Mouse (Mus musculus): Measurements from ENCODE around the gene Armh3. TPM values are rescaled to one million over a fixed set of nuclear protein-coding genes. Genes with fewer than 3 reads are reported as not detected.

Armh3 gene
- polyA plus RNA-seq, 1 experiment from 2014 or later, result 20.1 TPM

DNA sequence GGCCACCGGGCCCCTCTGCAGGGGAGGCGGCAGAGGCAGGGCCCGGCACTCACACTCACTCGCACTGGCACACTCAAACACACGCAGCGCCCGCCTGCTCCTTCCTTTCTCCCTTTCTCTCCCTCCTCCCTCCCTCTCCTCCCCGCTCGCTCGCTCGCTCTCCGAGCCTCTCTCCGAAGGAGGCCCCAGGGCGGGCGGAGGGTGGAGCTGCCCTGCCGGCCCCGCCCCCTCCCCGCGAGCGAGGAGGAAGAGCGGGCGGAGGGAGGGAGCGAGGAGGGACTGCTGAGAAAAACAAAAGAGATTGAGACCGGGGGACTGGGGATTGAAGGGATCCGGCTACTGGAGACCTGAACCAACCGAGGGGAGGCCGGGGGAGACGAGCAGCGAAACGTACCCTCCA is 41.2 kb upstream of the Armh3 start:
- Histone ChIP-seq H3K9me3 (replicated peaks) (no peaks in the 10 kb centered on the region), H3K27me3 (ENCODE audit: low read depth, poor library complexity, severe bottlenecking) (no peaks in the 10 kb centered on the region), H3K4me3 (peak overlapping the region; percentile 96), H3K36me3 (peaks cover 35% of the 10 kb centered on the region), H3K27ac (peak overlapping the region; percentile 97), H3K4me1 (peaks cover 73% of the 10 kb centered on the region)
- DNase-seq (ENCODE audit: low spot score), result peak; percentile 93
- WGBS, result 2% methylated on average over 30 of the region's 30 CpGs

DNA sequence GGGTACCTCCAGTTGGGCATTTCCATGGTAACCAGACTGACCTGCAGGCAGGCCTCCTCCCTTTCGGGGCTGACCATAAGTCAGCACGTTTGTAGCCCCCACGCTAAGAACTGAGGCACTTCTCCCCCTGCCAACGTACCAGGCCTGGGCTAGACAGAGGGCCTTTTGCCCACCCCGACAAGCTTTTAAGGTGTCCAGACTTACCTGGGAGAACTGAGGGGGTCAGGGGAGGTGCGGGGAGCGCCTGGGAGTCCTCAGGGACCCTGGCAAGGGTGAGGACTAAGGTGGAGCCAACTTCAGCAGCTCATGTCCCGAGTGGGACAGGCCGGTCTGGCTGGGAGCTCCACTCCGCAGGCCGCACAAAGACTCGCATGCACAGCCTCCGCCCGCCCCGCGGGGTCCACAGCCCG is 40.6 kb upstream of the Armh3 start:
- H3K36me3 ChIP-seq, result peaks cover 41% of the 10 kb centered on the region
- DNase-seq (ENCODE audit: low spot score), result peak; percentile 63
- WGBS, result under 1% methylated on average over 17 of the region's 17 CpGs

DNA sequence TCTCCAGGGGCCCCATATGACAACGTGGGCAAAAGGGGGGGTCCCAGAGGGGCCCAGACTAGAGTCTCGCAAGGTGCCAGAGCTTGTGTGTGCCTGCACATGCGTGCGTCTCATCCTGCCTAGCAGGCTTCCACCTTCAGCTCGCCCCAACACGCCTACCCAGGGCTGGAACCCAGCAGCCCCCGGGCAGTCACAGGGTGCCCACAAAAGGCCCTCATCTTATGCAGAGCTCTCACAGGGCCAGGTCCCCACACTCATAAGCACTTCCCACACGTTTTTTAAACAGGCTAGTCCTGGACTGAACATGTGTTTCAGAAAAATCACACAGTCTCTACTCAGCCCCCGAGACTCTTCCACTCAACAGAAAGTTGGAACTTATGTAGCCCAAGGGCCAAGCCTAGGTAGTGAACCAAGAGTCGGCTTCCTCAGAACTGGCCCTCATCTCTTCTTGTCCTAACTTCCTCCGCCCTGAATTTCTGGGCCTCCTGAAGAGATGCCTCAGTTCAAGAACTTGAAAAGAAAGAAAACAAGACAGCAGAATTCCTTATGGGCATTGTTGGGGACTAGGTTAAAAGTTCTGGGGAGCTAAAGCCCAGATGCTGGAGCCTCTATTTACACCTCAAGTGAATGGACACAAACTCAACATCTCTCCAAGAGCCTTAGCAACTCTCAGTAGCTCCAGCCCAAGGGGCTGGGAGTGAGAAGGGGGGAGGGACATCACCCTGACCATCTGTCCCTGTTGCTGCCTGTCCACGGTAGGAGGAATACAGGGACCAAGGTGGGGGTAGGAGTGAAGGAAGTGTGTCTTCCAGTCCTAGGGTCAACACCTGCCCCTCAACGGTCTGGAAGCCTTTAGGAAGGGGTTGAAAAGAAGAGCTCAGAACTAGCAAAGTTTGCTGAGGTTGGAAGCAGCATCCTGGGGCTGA is 39.9 kb upstream of the Armh3 start:
- WGBS, result 43% methylated on average over 13 of the region's 13 CpGs
- Histone ChIP-seq H3K27me3 (ENCODE audit: low read depth, poor library complexity, severe bottlenecking) (no peaks in the 10 kb centered on the region), H3K4me3 (peak overlapping the region; percentile 96), H3K9me3 (replicated peaks) (no peaks in the 10 kb centered on the region), H3K4me1 (peaks cover 62% of the 10 kb centered on the region), H3K27ac (peak overlapping the region; percentile 97), H3K36me3 (peaks cover 48% of the 10 kb centered on the region)
- no peak for DNase-seq (ENCODE audit: low spot score)

More for the DNA sequence above, 40.6 kb upstream of the Armh3 start:
- H3K4me3 ChIP-seq, result peak overlapping the region; percentile 96
- H3K27me3 ChIP-seq (ENCODE audit: low read depth, poor library complexity, severe bottlenecking), result no peaks in the 10 kb centered on the region
- no peaks in the 10 kb centered on the region for H3K9me3 ChIP-seq (replicated peaks)
- H3K4me1 ChIP-seq, result peaks cover 68% of the 10 kb centered on the region
- H3K27ac ChIP-seq, result peak overlapping the region; percentile 97

DNA sequence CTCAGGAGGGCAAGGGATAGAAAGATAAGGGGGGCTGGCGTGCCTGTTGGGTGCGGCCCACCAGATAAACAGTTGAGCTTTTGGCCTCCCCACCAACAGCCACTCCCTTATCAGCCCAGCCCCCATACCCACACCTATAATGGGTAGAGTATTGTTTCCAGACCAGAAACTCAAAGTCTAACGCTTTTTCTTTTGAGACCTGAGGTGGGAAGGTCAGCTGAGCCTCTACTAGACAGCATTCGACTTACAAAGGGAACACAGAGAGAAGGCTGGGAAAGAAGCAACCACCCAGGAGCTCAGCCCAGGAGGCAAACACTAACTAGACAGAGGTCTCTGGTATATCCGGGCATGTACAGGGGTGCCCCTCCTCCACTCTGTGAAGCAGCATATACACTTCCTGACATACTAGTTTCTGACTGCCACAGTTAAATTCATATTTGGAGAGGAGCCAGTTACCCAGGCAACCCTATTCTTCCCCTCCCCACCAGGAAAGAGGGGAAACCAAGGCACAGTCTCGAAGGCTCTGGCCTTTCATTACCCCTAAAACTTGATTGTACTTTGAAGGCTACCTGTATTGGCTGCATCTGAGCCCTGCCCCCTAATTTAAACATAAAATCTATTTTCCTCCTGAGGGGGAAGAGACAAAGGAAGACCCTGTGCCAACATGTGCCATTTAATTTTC is 39.1 kb upstream of the Armh3 start:
- WGBS, result 54% methylated on average over 6 of the region's 6 CpGs

DNA sequence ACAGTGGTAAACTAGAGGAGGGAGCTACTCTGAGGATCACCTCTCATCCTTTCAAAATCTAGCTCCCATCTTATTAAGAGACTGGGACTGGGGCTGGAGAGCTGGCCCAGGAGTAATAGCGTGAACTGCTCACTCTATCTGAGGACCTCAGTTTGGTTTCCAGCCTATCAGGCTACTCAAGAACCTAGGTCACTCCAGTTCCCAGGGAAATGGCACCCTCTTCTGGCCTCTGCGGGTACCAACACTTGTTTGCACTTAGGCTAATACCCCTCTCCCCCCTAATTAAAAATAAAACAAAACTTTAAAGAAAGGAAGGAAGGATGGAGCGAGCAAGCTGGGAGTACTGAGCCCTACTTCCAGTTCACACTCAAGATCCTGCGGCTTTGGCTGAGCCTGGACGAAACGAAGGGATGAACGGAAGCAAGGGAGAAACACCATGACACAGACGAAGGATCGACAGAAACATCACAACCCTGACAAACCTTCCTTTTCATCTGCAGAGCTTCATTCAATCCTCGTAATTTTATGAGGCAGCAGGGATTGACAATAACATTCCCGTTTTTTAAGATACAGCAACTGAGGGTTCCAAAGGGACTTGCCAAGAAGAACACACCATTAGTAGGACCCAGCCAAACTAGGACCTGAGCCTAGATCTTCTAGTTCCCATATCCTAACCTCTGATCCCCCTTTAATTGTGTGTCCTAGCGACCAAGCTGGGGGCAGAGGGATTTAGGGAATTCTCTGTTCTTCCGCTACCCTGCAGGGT is 38.4 kb upstream of the Armh3 start:
- whole genome bisulfite sequencing, result 81% methylated on average over 13 of the region's 13 CpGs
- Histone ChIP-seq H3K9me3 (replicated peaks) (no peaks in the 10 kb centered on the region), H3K27ac (peak overlapping the region; percentile 97; the same call in 1 of the 2 replicates), H3K4me3 (peak overlapping the region; percentile 96), H3K4me1 (peaks cover 46% of the 10 kb centered on the region), H3K27me3 (ENCODE audit: low read depth, poor library complexity, severe bottlenecking) (no peaks in the 10 kb centered on the region), H3K36me3 (peaks cover 63% of the 10 kb centered on the region)
- no peak for DNase-seq (ENCODE audit: low spot score)

More for the DNA sequence above, 39.1 kb upstream of the Armh3 start:
- H3K4me3 ChIP-seq, result peak overlapping the region; percentile 96
- peaks cover 54% of the 10 kb centered on the region for H3K4me1 ChIP-seq
- no peaks in the 10 kb centered on the region for H3K9me3 ChIP-seq (replicated peaks)
- H3K27ac ChIP-seq, result peak overlapping the region; percentile 97
- DNase-seq (ENCODE audit: low spot score), result no peak
- H3K27me3 ChIP-seq (ENCODE audit: low read depth, poor library complexity, severe bottlenecking), result no peaks in the 10 kb centered on the region
- peaks cover 56% of the 10 kb centered on the region for H3K36me3 ChIP-seq

DNA sequence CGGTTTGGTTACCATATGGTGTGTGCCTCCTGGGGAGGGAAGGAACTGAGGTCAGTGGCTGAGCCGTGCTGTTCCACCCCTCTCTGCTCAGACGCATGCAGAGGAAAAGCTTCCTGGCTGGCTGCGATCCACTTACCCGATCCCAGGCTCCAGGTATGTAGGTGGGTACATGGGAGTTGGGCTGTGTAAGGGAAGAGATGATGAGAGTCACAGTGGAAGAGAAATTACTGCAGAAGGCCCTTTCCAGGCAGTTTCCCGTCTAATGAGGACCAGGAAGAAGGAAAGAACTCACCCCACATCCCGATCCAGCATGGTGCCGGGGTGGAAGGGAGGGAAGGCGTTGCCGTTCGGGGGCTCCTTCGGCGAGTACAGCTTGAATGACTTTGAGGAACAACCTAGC is 37.7 kb upstream of the Armh3 start:
- Histone ChIP-seq H3K9me3 (replicated peaks) (no peaks in the 10 kb centered on the region), H3K27me3 (ENCODE audit: low read depth, poor library complexity, severe bottlenecking) (no peaks in the 10 kb centered on the region), H3K4me3 (0 out of 2 replicates have a peak overlapping the region, but pooled peaks have one; percentile 96), H3K27ac (no peak overlapping the region), H3K4me1 (peaks cover 39% of the 10 kb centered on the region), H3K36me3 (peaks cover 69% of the 10 kb centered on the region)
- 94% methylated on average over 13 of the region's 13 CpGs for WGBS
- DNase-seq (ENCODE audit: low spot score), result no peak

DNA sequence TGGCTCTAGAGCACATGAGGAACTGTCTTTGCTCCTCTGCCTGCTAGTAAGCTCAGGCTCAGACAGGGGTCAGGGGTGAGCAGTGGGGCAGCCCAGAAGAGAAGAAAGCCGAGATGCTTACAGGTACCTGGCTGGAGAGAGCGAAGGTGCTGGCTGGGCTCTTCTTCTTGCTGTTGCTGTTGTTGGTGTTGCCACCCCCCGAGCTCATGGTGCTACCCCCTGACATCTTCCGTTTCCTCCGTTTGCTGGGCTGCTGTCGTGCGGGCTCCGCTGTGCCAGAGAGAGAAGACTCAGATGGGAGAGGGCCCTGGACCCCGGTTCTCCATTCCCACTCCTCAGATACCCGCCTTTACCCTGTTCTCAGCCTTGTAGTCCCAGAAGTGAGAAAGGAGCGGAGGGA is 35.6 kb upstream of the Armh3 start:
- Histone ChIP-seq H3K4me3 (no peak overlapping the region), H3K27ac (no peak overlapping the region), H3K9me3 (replicated peaks) (no peaks in the 10 kb centered on the region; the same call in 1 of the 2 replicates), H3K36me3 (peaks cover 89% of the 10 kb centered on the region), H3K4me1 (peaks cover 24% of the 10 kb centered on the region), H3K27me3 (ENCODE audit: low read depth, poor library complexity, severe bottlenecking) (no peaks in the 10 kb centered on the region)
- 96% methylated on average over 11 of the region's 11 CpGs for WGBS
- no peak for DNase-seq (ENCODE audit: low spot score)

DNA sequence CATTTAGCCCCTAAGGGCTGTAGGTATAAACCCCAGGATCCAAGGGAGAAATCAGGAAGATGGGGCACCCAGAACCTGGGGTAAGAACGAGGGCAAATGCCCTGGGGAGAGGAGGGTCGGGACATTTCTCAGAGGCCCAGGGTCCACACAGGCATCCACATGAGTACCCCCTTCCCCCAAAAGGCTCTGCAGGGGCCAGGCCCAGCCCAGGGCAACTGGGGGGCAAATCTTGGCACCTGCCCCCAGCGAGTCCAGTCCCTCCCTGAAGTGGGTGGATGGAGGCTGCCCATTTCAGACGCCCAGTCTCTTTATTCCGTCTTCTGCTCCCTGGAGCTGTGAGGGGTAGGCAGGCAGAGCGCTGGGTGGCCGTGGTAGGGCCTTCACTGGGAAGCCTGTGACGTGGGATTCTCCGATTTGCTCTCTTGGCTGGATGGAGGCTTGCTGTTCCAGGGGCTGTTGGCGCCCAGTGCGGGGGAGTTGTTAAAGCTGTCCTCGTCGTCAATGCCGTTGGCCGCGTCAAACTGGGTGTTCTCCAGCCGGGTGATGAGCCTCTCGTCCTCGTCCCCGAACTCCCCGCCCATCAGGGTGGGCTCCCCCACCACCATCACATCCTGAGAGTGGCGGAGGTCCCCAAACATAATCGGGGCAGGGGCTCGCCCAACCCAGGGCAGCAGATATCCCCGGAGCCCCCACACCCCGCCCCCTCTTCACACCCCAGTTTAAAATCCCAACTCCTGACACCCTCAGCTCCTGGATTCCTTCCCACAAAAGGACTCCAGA is 34.6 kb upstream of the Armh3 start:
- Histone ChIP-seq H3K9me3 (replicated peaks) (no peaks in the 10 kb centered on the region; the same call in 1 of the 2 replicates), H3K36me3 (peaks cover 89% of the 10 kb centered on the region), H3K4me1 (peaks cover 18% of the 10 kb centered on the region), H3K27ac (no peak overlapping the region), H3K4me3 (no peak overlapping the region), H3K27me3 (ENCODE audit: low read depth, poor library complexity, severe bottlenecking) (no peaks in the 10 kb centered on the region)
- no peak for DNase-seq (ENCODE audit: low spot score)
- WGBS, result 91% methylated on average over 26 of the region's 26 CpGs

DNA sequence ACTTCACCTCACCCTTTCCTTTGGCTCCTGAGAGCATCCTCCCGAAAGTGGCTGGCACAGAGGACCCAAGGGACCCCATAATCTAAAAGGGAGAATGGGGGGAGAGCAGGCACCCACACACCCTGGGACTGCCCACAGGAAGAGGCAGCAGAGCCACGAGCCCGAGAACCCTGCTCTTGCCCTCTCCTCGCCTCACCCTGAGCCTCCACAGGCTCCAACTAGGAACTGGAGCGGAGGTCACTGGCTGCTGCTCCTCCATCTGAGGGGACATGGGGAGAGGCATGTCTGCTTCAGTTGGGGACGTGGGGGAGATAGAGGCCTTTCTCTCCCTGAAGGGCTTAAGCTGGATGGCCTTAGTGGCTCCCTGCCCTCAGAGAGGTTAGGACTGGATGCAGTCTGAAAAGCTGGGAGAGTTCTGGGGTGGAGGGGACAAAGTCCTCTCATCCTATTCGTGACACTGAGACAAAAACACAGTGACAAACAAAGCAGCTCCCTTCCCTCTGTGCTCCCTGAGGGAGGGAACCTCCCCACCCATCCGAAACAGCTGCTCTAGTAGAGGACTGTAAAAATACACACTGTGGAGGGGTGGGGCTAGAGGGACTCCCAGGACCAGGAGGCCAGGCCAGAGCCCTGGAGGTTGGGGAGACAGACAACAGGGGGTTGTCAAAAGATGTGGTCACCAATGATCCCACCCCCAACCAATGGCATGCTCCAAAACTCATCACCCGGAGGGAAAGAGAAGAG is 33.6 kb upstream of the Armh3 start:
- Histone ChIP-seq H3K4me1 (peaks cover 12% of the 10 kb centered on the region), H3K36me3 (peaks cover 79% of the 10 kb centered on the region), H3K27me3 (ENCODE audit: low read depth, poor library complexity, severe bottlenecking) (no peaks in the 10 kb centered on the region), H3K9me3 (replicated peaks) (no peaks in the 10 kb centered on the region; the same call in 1 of the 2 replicates), H3K4me3 (no peak overlapping the region), H3K27ac (no peak overlapping the region)
- WGBS, result 90% methylated on average over 9 of the region's 9 CpGs
- no peak for DNase-seq (ENCODE audit: low spot score)

DNA sequence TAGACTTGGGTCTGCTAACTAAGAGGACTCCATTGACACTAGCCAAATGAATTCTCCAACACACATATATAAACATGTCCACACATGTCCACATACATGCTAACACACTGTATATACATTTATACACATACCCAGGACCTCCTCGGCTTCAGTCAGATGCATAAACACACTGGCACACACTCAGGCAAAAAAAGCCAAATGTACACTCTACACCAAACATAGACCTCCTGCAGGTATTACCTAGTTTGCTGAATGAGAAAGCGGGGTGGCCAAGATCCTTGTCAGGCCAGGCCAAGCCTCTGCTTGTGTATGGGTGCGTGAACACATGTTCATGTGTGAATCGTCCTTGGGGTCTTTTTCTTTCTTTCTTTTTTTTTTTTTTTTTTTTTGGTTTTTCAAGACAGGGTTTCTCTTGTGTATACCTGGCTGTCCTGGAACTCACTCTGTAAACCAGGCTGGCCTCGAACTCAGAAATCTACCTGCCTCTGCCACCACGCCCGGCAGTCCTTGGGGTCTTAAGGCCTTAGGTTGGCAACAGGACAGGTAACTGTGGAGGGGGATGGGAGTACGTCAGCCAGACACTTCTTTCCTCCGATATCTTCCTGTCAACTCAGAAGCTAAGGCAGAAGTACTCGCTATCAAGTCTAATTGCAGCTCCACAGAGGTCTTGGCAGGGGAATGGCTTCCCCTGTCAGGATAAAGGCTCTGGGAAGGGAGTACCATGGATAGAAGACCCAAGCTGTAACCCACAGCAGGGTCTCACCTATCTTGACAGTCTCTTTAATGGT is 32.1 kb upstream of the Armh3 start:
- DNase-seq (ENCODE audit: low spot score), result no peak
- peaks cover 64% of the 10 kb centered on the region for H3K36me3 ChIP-seq
- no peak overlapping the region for H3K4me3 ChIP-seq
- 96% methylated on average over 10 of the region's 10 CpGs for WGBS
- H3K27ac ChIP-seq, result no peak overlapping the region
- no peaks in the 10 kb centered on the region; the same call in 1 of the 2 replicates for H3K9me3 ChIP-seq (replicated peaks)
- H3K27me3 ChIP-seq (ENCODE audit: low read depth, poor library complexity, severe bottlenecking), result no peaks in the 10 kb centered on the region
- H3K4me1 ChIP-seq, result peaks cover 4% of the 10 kb centered on the region; the same call in 1 of the 2 replicates

DNA sequence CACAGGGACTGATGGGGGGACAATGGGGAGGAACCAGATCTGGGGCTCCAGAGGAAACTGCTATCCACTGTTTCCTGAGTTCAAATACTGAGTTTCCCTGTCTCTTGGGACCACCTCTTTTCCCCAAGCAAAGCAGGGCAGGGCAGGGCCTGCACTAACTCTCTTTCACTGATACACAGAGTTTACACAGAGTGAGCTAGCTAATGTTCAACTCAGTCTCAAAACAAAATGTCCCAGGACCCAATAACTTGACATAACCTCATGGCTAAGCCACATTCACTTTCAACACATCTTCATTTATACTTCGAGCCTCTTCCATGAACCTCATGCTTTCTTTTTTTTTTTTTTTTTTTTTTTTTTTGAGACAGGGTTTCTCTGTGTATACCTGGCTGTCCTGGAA is 31.4 kb upstream of the Armh3 start:
- WGBS, result 100% methylated on average over 1 of the region's 1 CpGs
- Histone ChIP-seq H3K4me3 (no peak overlapping the region), H3K4me1 (peaks cover 4% of the 10 kb centered on the region; the same call in 1 of the 2 replicates), H3K27me3 (ENCODE audit: low read depth, poor library complexity, severe bottlenecking) (no peaks in the 10 kb centered on the region), H3K27ac (no peak overlapping the region), H3K9me3 (replicated peaks) (no peaks in the 10 kb centered on the region; the same call in 1 of the 2 replicates), H3K36me3 (peaks cover 57% of the 10 kb centered on the region)
- no peak for DNase-seq (ENCODE audit: low spot score)
